Mouse (Mus musculus) heart, postnatal 0 days (tissue): ENCODE data around the gene Frem2.

Experiments used
- CTCF ChIP-seq: IDR thresholded peaks from 2 replicates; pipeline ENCODE4 v1.5.1; 2016; ENCODE audit warnings: antibody characterized with exemption, control low read depth, low read depth
- EP300 ChIP-seq: IDR thresholded peaks from 2 replicates; pipeline ENCODE4 v1.6.1; 2016; ENCODE audit warnings: antibody characterized with exemption, low read depth

DNA sequence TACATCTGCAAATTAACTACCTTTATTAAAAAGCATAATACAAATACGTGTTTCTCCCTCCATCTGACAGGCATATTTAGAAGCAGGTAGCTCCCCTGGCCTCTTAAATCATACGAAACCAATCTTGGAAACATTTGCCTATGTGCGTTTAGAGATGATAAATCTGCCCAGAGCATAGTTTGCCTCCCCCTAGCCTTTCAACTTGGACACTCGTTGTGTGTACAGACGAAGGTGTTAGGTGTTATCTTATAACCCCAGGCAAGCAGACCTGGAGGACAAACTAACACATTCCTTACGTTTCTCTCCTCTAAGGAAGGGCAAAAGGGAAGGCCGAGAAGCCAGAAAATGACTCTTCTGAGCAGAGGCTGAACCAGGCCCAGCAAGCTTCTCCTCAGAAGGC is 104.5 kb downstream of the Frem2 start:
- no peak for TF ChIP-seq CTCF
- TF ChIP-seq EP300 = no peak
